Mouse (Mus musculus) heart, embryonic 15.5 days (tissue): ENCODE data around the gene Cldn34c3. TPM values are rescaled to one million over a fixed set of nuclear protein-coding genes. Genes with fewer than 3 reads are reported as not detected.
"Not testable (repeated sequence)": the region's sequence is repeated elsewhere in the genome, so short reads cannot be mapped to it uniquely, and the experiment has no call there.

ENCODE experiments used
- ATAC-seq: fragments of 200-750 bp; cut with Nextera tagmentation; replicated peaks from 2 replicates; pipeline ENCODE4 v1.8.0; 2017; ENCODE audit warnings: low read depth, moderate TSS enrichment; ENCODE audit not compliant: insufficient number of reproducible peaks, insufficient read depth, low FRiP score
- H3K27ac ChIP-seq: fragments of 300-500 bp; sonication (generic); 2 replicates; pipeline ENCODE4 v1.5.1; 2015; ENCODE audit warnings: mild to moderate bottlenecking, inconsistent platforms
- H3K27me3 ChIP-seq: fragments of 300-500 bp; sonication (generic); 2 replicates; pipeline ENCODE4 v1.6.1; 2015; ENCODE audit warnings: inconsistent platforms
- H3K36me3 ChIP-seq: fragments of 300-500 bp; sonication (generic); 2 replicates; pipeline ENCODE4 v1.6.1; 2015; ENCODE audit warnings: mild to moderate bottlenecking, inconsistent platforms
- H3K4me1 ChIP-seq: fragments of 300-500 bp; sonication (generic); replicated peaks from 2 replicates; pipeline ENCODE4 v1.6.1; 2015; ENCODE audit warnings: inconsistent platforms
- H3K4me2 ChIP-seq: fragments of 300-500 bp; sonication (generic); 2 replicates; pipeline ENCODE4 v1.6.1; 2015; ENCODE audit warnings: inconsistent platforms, mild to moderate bottlenecking, moderate library complexity
- H3K4me3 ChIP-seq: fragments of 300-500 bp; sonication (generic); 2 replicates; pipeline ENCODE4 v1.5.1; 2015; ENCODE audit warnings: mild to moderate bottlenecking, inconsistent platforms
- H3K9ac ChIP-seq: fragments of 300-500 bp; sonication (generic); 2 replicates; pipeline ENCODE4 v1.6.1; 2015; ENCODE audit warnings: mild to moderate bottlenecking, inconsistent platforms
- H3K9me3 ChIP-seq: fragments of 300-500 bp; sonication (generic); replicated peaks from 2 replicates; pipeline ENCODE4 v1.6.1; 2016; ENCODE audit warnings: inconsistent platforms
- polyA plus RNA-seq: library from polyadenylated mRNA; unstranded; fragments of >200 nt; fragmentation: Nextera tagmentation; extraction: Ambion mirVana; gene quantifications from 2 replicates; pipeline ENCODE4 v1.2.1, GENCODE M21; 2015

Cldn34c3 gene
- polyA plus RNA-seq: not detected in 2 replicates

- not testable (repeated sequence) for H3K9ac ChIP-seq, H3K9me3 ChIP-seq
Observed at GRCm38 (mm10) chrX:123793365-123793764, at the start of gene Cldn34c3. Gene Cldn34c3, plus strand, starts transcription at chrX:123793665.

More at GRCm38 (mm10) chrX:123793365-123793764, at the start of gene Cldn34c3:
- H3K27me3 ChIP-seq, H3K4me2 ChIP-seq, H3K36me3 ChIP-seq, H3K4me1 ChIP-seq, ATAC-seq, H3K27ac ChIP-seq, H3K4me3 ChIP-seq: not testable (repeated sequence)

Other genes with a start within 250 kb of the Cldn34c3 start
- not detected in 2 replicates for gene Cldn34c2, start 212.0 kb upstream of the Cldn34c3 start, polyA plus RNA-seq
- gene Gm17467, start 88.9 kb upstream of the Cldn34c3 start, polyA plus RNA-seq: not detected in 2 replicates